23 mouse cellular contexts compared by ENCODE assay signal in genomic region chr7:138137934-138138333, GRCm38 (mm10).
DNase-seq lines count a peak whose midpoint lies in the region; ATAC-seq and TF ChIP-seq lines count a peak whose summit lies in the region.
"Had no signal": no experiment of that assay in that cellular context is flagged by ENCODE, and none has a peak within 500 bp of the region (broad histone marks: within the 10 kb centered on the region; RNA-seq: fewer than 3 reads in every experiment).

No protein-coding gene starts in this region.

- no peaks in the 10 kb centered on the region for H3K27me3 ChIP-seq in midbrain, embryonic 14.5 days (ENCODE audit: control insufficient read depth, insufficient read depth, low read length)
- no peaks in the 10 kb centered on the region for H3K27me3 ChIP-seq in midbrain, embryonic 13.5 days
- H3K27me3 ChIP-seq: forebrain, embryonic 13.5 days; hindbrain, embryonic 12.5 days; Patski had no signal

- TF ChIP-seq CTCF in brain, embryonic 14.5 days (IDR thresholded peaks at IDR 0.05; ENCODE audit: borderline replicate concordance, extremely low read depth, insufficient read depth, insufficient read length): no peak

- H3K4me3 ChIP-seq in midbrain, embryonic 14.5 days (replicated peaks; ENCODE audit: low read depth, low read length): no peak overlapping the region
- no peak overlapping the region for H3K4me3 ChIP-seq in midbrain, embryonic 13.5 days (replicated peaks)
- H3K4me3 ChIP-seq: forebrain, embryonic 10.5 days; forebrain, embryonic 13.5 days; heart, adult 2 months; hindbrain, embryonic 12.5 days had no signal

- no peak overlapping the region for H3K9ac ChIP-seq in midbrain, embryonic 14.5 days (replicated peaks; ENCODE audit: low read length)
- H3K9ac ChIP-seq in midbrain, embryonic 13.5 days (replicated peaks): no peak overlapping the region
- H3K9ac ChIP-seq: forebrain, embryonic 13.5 days; hindbrain, embryonic 12.5 days had no signal

- 16% methylated on average over 1 of the region's 1 CpGs for WGBS in midbrain, embryonic 14.5 days
- WGBS in midbrain, embryonic 13.5 days: 42% methylated on average over 1 of the region's 1 CpGs

- no peak for ATAC-seq in midbrain, embryonic 14.5 days (ENCODE audit: low FRiP score, low TSS enrichment)
- no peak for ATAC-seq in midbrain, embryonic 13.5 days
- ATAC-seq: forebrain, embryonic 13.5 days; hindbrain, embryonic 16.5 days; inflammation-experienced regulatory T-cells, adult 6 months; Patski had no signal

- DNase-seq in heart, adult 11 months: peak; percentile 54
- no peak for DNase-seq in heart, adult 8-10 months (ENCODE audit: low spot score)
- peak; percentile 59 for DNase-seq in midbrain, embryonic 14.5 days
- DNase-seq in R1 (ENCODE audit: low read depth, low spot score): peak; percentile 42
- DNase-seq in brain, embryonic 14.5 days (ENCODE audit: low read depth): peak; percentile 48
- no peak for DNase-seq in retina, embryonic 14.5 days (ENCODE audit: low spot score)
- DNase-seq: adrenal gland, adult 2 months; adrenal gland, postnatal 14 days; B cell, adult 2 months; cerebellum, adult 18-20 months; cerebellum, adult 9-10 months; cerebellum, postnatal 14 days; gastrocnemius, postnatal 25 days; heart, adult 2 months had no signal

- H3K4me2 ChIP-seq in midbrain, embryonic 14.5 days (ENCODE audit: low read length): no peak overlapping the region
- no peak overlapping the region for H3K4me2 ChIP-seq in midbrain, embryonic 13.5 days (replicated peaks)
- H3K4me2 ChIP-seq: forebrain, embryonic 13.5 days; heart, embryonic 11.5 days; hindbrain, embryonic 12.5 days had no signal

- no peak overlapping the region for H3K27ac ChIP-seq in midbrain, embryonic 14.5 days (replicated peaks; ENCODE audit: low read depth, low read length)
- no peak overlapping the region for H3K27ac ChIP-seq in midbrain, embryonic 13.5 days
- H3K27ac ChIP-seq: forebrain, embryonic 10.5 days; forebrain, embryonic 13.5 days; heart, adult 2 months; hindbrain, embryonic 12.5 days had no signal

- H3K36me3 ChIP-seq in midbrain, embryonic 14.5 days (ENCODE audit: control insufficient read depth, insufficient read depth, low read length): no peaks in the 10 kb centered on the region
- H3K36me3 ChIP-seq in midbrain, embryonic 13.5 days: no peaks in the 10 kb centered on the region
- H3K36me3 ChIP-seq: forebrain, embryonic 10.5 days; G1E; hindbrain, embryonic 12.5 days had no signal

- H3K9me3 ChIP-seq in midbrain, embryonic 14.5 days (ENCODE audit: control insufficient read depth, low read length): no peaks in the 10 kb centered on the region
- H3K9me3 ChIP-seq in midbrain, embryonic 13.5 days: no peaks in the 10 kb centered on the region
- H3K9me3 ChIP-seq: forebrain, embryonic 10.5 days; forebrain, embryonic 13.5 days; hindbrain, embryonic 12.5 days had no signal

- no peaks in the 10 kb centered on the region for H3K4me1 ChIP-seq in midbrain, embryonic 14.5 days (ENCODE audit: control insufficient read depth, insufficient read depth, low read length)
- no peaks in the 10 kb centered on the region; the same call in 1 of the 2 replicates for H3K4me1 ChIP-seq in midbrain, embryonic 13.5 days (replicated peaks)
- H3K4me1 ChIP-seq: forebrain, embryonic 10.5 days; forebrain, embryonic 13.5 days; hindbrain, embryonic 12.5 days had no signal

- no peak for TF ChIP-seq POLR2A in brain, embryonic 14.5 days (IDR thresholded peaks at IDR 0.05; ENCODE audit: borderline replicate concordance, extremely low read depth, insufficient read depth, insufficient read length, poor library complexity, severe bottlenecking)

Comparison
In these comparisons a context has a peak if more than half of its experiments do, and no peak if none do; other contexts are left out.
1. DNase-seq: peak in heart, adult 11 months (single experiment), midbrain, embryonic 14.5 days (single experiment), R1 (single experiment) and brain, embryonic 14.5 days (single experiment); none in heart, adult 8-10 months (single experiment) and retina, embryonic 14.5 days (single experiment).